Mouse (Mus musculus) neural tube, embryonic 15.5 days (tissue): Measurements from ENCODE around the gene Pigc. TPM values are rescaled to one million over a fixed set of nuclear protein-coding genes. Genes with fewer than 3 reads are reported as not detected.

ENCODE experiments used
- ATAC-seq: fragments of 200-750 bp; cut with Nextera tagmentation; 2 replicates; pipeline ENCODE4 v1.8.0; 2017; ENCODE audit warnings: mild to moderate bottlenecking, moderate TSS enrichment, moderate library complexity; ENCODE audit not compliant: low FRiP score
- H3K27ac ChIP-seq: fragments of 300-500 bp; sonication (generic); replicated peaks from 2 replicates; pipeline ENCODE4 v1.5.1; 2015; ENCODE audit warnings: mild to moderate bottlenecking, inconsistent platforms
- H3K27me3 ChIP-seq: fragments of 300-500 bp; sonication (generic); replicated peaks from 2 replicates; pipeline ENCODE4 v1.6.1; 2015; ENCODE audit warnings: inconsistent platforms
- H3K36me3 ChIP-seq: fragments of 300-500 bp; sonication (generic); 2 replicates; pipeline ENCODE4 v1.6.1; 2015; ENCODE audit warnings: inconsistent platforms
- H3K4me1 ChIP-seq: fragments of 300-500 bp; sonication (generic); 2 replicates; pipeline ENCODE4 v1.6.1; 2015; ENCODE audit warnings: inconsistent platforms
- H3K4me2 ChIP-seq: fragments of 300-500 bp; sonication (generic); 2 replicates; pipeline ENCODE4 v1.6.1; 2015; ENCODE audit warnings: inconsistent platforms, mild to moderate bottlenecking, moderate library complexity
- H3K4me3 ChIP-seq: fragments of 300-500 bp; sonication (generic); replicated peaks from 2 replicates; pipeline ENCODE4 v1.5.1; 2015; ENCODE audit warnings: mild to moderate bottlenecking, inconsistent platforms
- H3K9ac ChIP-seq: fragments of 300-500 bp; sonication (generic); replicated peaks from 2 replicates; pipeline ENCODE4 v1.6.1; 2015; ENCODE audit warnings: mild to moderate bottlenecking, inconsistent platforms
- H3K9me3 ChIP-seq: fragments of 300-500 bp; sonication (generic); replicated peaks from 2 replicates; pipeline ENCODE4 v1.6.1; 2016; ENCODE audit warnings: inconsistent platforms
- WGBS: fragments of 180-500 bp; shearing (Covaris S2); methylation state at CpG from one replicate; pipeline ENCODE4 v1.1.7; 2015; ENCODE audit warnings: mixed read lengths; 5-methylcytosine and 5-hydroxymethylcytosine counted together
- polyA plus RNA-seq: library from polyadenylated mRNA; unstranded; fragments of >200 nt; fragmentation: Nextera tagmentation; extraction: Ambion mirVana; gene quantifications from 2 replicates; pipeline ENCODE4 v1.2.1, GENCODE M21; 2015

Pigc gene
- polyA plus RNA-seq, 1 experiment from 2014 or later: 35.5 TPM

DNA sequence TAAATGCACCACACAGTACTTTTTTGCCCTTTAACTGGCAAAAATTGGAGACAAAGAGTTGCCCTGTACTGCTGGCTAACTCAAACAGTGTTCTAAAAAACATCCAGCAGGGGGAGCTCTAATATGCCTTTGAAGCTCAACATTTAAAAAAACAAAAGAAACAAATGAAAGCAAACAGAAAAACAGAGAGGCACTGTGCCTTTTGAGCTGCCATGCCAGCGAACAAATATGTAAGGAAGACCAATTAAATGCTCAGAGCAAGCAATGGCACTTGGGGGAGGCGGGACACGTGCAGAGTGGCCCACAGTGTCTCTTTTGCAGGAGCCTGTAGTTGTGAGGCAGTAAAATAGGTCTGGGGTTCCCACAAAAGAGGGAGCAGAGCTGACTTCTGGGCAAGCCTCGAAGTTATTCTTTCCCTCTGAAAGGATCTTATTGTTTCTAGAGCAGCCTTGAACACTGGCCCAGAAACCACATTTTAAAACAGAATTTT lies 30.9 kb downstream of the Pigc start:
- H3K36me3 ChIP-seq: no peaks in the 10 kb centered on the region; the same call in 1 of the 2 replicates
- H3K9me3 ChIP-seq: no peaks in the 10 kb centered on the region
- no peak overlapping the region for H3K9ac ChIP-seq
- H3K27me3 ChIP-seq: no peaks in the 10 kb centered on the region
- H3K27ac ChIP-seq: peak overlapping the region; percentile 73
- H3K4me3 ChIP-seq: no peak overlapping the region
- WGBS: 0% methylated on average over 4 of the region's 4 CpGs
- peak overlapping the region; percentile 35 for H3K4me2 ChIP-seq
- peaks cover 30% of the 10 kb centered on the region for H3K4me1 ChIP-seq
- peak; percentile 85 for ATAC-seq

DNA sequence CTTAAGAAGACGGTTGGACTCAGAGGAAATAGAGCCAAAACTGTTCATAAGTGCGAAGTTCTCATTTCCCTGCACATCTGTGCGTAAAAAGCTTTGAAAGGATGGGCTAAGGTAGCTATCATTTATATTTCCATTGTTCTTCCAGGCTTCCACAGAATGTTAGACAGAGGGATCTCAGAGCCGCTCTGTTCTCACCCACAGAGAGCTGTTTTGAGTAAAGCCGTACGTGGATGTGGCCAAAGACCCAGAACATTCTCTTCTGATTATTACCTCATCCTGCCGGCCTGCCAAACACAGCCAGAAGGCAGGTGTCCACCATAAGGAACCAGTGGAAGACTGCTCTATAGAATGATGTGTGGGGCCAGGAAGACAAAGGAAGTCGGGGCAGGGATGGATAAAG lies 32.3 kb downstream of the Pigc start:
- Histone ChIP-seq H3K9me3 (no peaks in the 10 kb centered on the region), H3K4me1 (peaks cover 35% of the 10 kb centered on the region), H3K4me3 (no peak overlapping the region), H3K27ac (no peak overlapping the region; the same call in 1 of the 2 replicates), H3K9ac (no peak overlapping the region), H3K27me3 (no peaks in the 10 kb centered on the region), H3K36me3 (no peaks in the 10 kb centered on the region), H3K4me2 (no peak overlapping the region)
- no peak for ATAC-seq
- WGBS: 57% methylated on average over 8 of the region's 8 CpGs

DNA sequence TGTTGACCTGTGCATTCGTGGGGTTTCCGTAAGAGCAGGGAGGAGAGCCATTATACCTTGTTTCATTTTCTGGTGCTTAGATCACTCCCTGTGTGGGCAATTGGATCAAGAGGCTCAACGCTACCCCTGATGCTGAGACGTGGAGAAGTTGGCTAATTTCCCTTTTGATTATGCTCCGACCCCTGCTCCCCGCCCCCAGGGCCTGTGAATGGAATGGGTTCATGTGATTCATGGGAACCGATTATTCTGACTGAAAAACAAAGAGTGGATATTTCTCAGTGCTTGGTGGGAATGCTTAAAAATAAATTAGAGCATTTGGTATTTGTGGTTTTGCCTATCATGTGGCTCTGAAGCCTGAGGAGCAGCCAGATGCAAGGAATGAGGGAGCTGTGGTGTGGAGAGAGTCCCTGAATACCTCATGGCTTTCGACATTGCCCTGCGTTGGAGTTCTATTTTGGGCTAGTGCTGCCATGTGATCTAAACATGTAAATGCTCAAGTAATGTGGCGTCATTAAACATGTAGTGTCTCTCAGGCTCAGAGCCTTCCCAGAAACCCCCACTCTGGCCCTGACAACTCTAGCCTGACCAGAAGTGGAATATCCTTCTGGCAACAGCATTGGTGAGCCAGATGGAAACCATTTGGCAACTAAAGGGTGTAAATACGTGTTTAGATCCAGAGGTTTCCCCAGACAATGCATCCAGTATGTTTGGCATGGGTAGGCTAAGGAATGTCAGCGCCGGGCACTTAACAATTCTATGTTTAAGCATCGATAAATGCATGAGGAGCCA lies 34.9 kb downstream of the Pigc start:
- ATAC-seq: no peak
- Histone ChIP-seq H3K27ac (peak overlapping the region; percentile 52; the same call in 1 of the 2 replicates), H3K4me1 (peaks cover 35% of the 10 kb centered on the region), H3K36me3 (no peaks in the 10 kb centered on the region), H3K9ac (no peak overlapping the region), H3K4me3 (no peak overlapping the region), H3K9me3 (no peaks in the 10 kb centered on the region), H3K4me2 (0 out of 2 replicates have a peak overlapping the region, but pooled peaks have one; percentile 15), H3K27me3 (no peaks in the 10 kb centered on the region)
- WGBS: 53% methylated on average over 14 of the region's 14 CpGs

DNA sequence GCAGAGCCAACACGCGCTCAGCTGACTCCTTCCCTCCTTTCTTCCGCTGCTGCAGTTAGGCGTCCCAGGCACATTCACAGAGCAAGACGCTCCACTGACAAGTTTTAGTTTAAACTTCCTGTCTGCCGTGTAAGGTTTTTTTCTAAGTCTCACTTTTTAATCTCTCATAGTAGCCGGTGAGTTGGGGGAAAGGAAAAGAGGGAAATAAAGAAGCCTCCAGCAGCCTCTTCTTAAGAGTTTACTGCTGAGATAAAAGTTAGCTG lies 35.5 kb downstream of the Pigc start:
- H3K27ac ChIP-seq: peak overlapping the region; percentile 52
- H3K9ac ChIP-seq: no peak overlapping the region

DNA sequence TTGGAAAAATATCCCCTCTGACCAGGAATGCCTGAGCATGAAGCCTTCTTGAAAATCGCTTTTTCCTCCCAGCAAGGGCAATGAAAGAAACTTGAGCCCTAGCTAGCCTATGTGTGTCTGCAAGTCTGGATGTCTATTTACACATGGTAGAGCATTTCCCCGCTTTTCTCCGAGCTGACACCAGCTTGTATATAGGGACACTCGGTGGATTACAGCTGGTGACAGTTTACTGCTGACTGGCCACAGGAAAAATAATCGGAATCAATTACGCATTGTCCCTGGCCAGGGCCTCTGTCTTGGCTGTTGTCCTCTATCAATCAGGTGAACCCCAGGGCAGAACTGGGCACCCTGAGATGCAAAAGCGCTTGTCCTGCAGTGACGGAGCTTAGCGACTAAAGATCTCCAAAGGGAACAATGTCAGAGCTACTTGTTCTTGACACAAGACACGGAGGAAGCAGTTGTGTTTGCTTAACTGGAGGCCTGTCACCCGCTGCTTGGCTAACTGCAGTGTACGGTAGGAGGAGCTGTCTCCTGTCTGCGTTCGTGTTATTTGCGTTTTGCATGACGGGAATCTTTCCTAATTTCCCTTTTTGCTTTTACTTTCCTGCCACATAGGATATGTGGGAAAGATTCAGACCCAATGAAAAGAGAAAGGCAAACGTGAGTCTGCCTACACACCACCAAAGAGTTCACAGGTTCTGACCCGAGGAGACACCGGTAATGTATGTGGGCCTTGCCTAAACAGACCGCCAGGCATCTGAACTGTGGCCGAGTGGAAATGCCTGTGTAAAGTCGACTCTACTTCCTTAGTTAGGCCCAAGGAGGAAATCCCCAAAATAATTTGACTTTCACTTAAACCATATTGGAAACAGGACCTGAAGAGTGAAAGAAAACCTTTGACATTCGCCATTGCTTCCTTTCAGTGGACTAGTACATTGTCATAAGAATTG lies 36.1 kb downstream of the Pigc start:
- H3K27ac ChIP-seq: peak overlapping the region; percentile 52

More for the DNA sequence above, 35.5 kb downstream of the Pigc start:
- no peaks in the 10 kb centered on the region for H3K9me3 ChIP-seq
- WGBS: 49% methylated on average over 7 of the region's 7 CpGs
- ATAC-seq: no peak
- no peaks in the 10 kb centered on the region for H3K27me3 ChIP-seq
- peaks cover 31% of the 10 kb centered on the region for H3K4me1 ChIP-seq
- no peak overlapping the region for H3K4me3 ChIP-seq
- H3K4me2 ChIP-seq: peak overlapping the region; percentile 15; the same call in 1 of the 2 replicates
- no peaks in the 10 kb centered on the region for H3K36me3 ChIP-seq

DNA sequence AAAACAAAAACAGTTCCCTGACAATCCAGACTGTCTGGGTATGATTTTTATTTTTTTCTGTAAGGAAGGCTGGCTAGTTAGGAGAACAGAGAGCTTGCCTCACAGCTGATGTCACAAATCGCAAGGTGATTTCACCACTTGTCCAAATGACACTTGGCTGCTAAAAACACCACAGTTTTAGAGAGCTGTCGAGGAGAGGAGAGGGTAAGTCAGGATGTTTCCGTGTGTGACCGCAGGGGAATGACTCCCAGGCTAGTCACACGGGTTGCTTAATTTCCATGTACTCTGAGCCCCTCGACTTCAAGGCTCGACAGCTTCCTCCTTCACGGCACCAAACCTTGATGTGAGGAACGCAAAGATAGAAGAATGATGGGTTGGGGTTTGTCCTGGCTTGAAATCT lies 37.1 kb downstream of the Pigc start:
- Histone ChIP-seq H3K4me1 (peaks cover 24% of the 10 kb centered on the region), H3K27me3 (no peaks in the 10 kb centered on the region), H3K4me3 (no peak overlapping the region), H3K9me3 (no peaks in the 10 kb centered on the region), H3K9ac (no peak overlapping the region), H3K36me3 (peaks cover 6% of the 10 kb centered on the region), H3K4me2 (no peak overlapping the region), H3K27ac (no peak overlapping the region)
- ATAC-seq: no peak
- 84% methylated on average over 9 of the region's 9 CpGs for WGBS

More for the DNA sequence above, 36.1 kb downstream of the Pigc start:
- Histone ChIP-seq H3K36me3 (no peaks in the 10 kb centered on the region), H3K9ac (no peak overlapping the region), H3K9me3 (no peaks in the 10 kb centered on the region), H3K4me3 (no peak overlapping the region), H3K27me3 (no peaks in the 10 kb centered on the region), H3K4me2 (peak overlapping the region; percentile 15; the same call in 1 of the 2 replicates), H3K4me1 (peaks cover 26% of the 10 kb centered on the region)
- WGBS: 44% methylated on average over 23 of the region's 23 CpGs
- no peak for ATAC-seq

DNA sequence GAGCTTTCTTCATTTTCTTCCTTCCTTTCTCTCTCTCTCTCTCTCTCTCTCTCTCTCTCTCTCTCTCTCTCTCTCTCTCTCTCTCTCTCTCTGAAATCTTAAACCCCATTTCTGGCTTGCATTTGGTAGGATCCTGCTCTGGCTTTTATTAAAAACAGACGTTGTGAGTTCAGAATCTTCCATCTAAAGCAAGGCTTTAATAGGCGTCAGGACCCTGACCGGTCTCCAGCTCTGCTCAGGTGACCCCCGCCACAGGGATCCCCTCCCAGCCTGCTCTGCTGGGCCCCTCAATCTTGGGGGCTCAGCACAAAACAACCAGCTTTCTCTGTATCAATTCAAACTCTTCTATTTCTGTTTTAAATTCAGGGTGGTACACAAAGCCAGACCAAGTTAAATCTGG lies 39.2 kb downstream of the Pigc start:
- ATAC-seq: no peak
- no peaks in the 10 kb centered on the region for H3K9me3 ChIP-seq
- no peak overlapping the region for H3K4me2 ChIP-seq
- no peak overlapping the region for H3K9ac ChIP-seq
- H3K27ac ChIP-seq: no peak overlapping the region
- peaks cover 20% of the 10 kb centered on the region for H3K4me1 ChIP-seq
- WGBS: 63% methylated on average over 4 of the region's 4 CpGs
- H3K4me3 ChIP-seq: no peak overlapping the region
- H3K27me3 ChIP-seq: no peaks in the 10 kb centered on the region
- H3K36me3 ChIP-seq: peaks cover 6% of the 10 kb centered on the region

DNA sequence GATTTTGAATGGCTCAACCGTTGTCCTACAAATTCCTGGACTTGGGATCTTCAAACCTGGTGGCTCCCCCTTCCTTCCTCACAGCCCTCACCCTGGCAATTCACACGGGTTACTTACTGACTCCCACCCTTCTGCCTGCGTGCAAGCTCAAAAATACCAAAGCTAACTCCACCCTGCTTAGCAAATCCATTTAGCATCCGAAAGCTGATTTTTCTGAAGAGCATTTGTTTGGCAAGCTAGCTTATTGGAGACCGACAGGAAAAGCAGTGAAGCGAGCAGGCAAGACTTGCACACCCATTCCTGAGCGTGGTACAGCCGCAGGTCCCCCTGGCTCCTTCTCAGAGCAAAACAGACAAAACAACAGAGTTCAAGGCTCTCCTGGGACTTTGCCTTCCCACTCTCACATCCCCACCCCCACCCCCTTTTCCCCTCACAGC lies 39.7 kb downstream of the Pigc start:
- 0 out of 2 replicates have a peak overlapping the region, but pooled peaks have one; percentile 20 for H3K27ac ChIP-seq
- peaks cover 18% of the 10 kb centered on the region for H3K4me1 ChIP-seq
- no peak overlapping the region for H3K9ac ChIP-seq
- no peak overlapping the region for H3K4me3 ChIP-seq
- no peaks in the 10 kb centered on the region for H3K27me3 ChIP-seq
- H3K4me2 ChIP-seq: no peak overlapping the region
- 59% methylated on average over 8 of the region's 8 CpGs for WGBS
- no peak for ATAC-seq
- no peaks in the 10 kb centered on the region for H3K9me3 ChIP-seq
- peaks cover 6% of the 10 kb centered on the region for H3K36me3 ChIP-seq

DNA sequence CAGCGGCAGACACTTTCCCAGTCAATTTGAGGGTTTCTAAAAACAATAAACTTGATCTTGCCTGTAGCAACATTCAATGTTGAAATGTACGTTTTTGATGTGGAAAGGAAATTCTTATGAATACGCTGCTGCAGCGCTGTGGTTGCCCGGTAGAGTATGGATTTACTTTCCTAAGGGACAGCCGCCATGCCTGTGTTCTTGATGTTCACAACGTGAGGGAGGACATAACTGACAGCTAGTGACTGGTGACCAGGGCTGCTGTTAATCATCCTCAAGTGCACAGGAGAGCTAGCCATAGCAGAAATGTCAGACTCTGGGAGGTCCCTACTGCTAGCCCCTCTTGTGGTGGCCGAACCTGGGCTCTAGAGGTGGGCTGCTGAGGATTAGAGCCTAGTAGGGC lies 40.1 kb downstream of the Pigc start:
- Histone ChIP-seq H3K4me1 (peaks cover 14% of the 10 kb centered on the region), H3K4me3 (no peak overlapping the region), H3K9me3 (no peaks in the 10 kb centered on the region), H3K36me3 (peaks cover 6% of the 10 kb centered on the region), H3K27ac (0 out of 2 replicates have a peak overlapping the region, but pooled peaks have one; percentile 20), H3K27me3 (no peaks in the 10 kb centered on the region), H3K9ac (no peak overlapping the region), H3K4me2 (no peak overlapping the region)
- ATAC-seq: no peak
- WGBS: 71% methylated on average over 8 of the region's 8 CpGs

DNA sequence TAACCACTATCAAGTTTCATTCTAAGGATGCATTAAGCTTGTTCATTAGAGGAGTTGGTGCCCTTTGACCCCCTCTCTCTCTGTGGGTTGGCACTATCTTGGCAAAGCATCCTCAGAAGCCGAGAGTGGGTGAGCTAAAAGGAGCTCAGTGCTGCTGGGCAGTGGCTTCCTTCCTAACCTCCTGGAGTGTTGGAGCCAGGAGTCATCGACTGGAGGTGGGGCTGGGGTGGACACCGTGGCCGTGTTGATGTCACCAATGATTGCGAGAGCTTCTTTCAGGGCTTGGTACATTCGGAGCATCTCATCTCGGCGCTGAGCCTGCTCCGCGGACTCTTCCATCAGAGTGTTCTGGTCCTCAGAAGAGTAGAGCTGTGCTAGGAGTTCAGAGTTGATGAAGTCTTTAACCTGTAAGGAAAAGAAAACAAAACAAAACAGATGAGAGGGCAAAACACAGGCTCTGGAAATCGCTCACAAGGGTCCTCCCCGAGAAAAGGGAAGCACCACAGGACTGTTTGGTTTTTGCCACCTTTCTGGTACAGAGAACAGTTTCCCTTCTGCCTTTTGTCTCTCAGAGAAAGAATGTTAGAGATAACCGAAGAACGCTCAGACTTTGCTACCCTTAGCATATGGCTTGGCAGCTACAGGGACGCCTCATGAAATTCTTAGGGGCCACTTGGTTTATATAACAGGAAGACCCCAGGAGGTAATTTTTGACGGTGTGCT lies 42.7 kb downstream of the Pigc start:
- no peak for ATAC-seq
- no peak overlapping the region for H3K4me3 ChIP-seq
- no peaks in the 10 kb centered on the region for H3K27me3 ChIP-seq
- no peak overlapping the region for H3K4me2 ChIP-seq
- H3K9ac ChIP-seq: no peak overlapping the region
- WGBS: 87% methylated on average over 16 of the region's 16 CpGs
- H3K36me3 ChIP-seq: peaks cover 6% of the 10 kb centered on the region
- H3K27ac ChIP-seq: no peak overlapping the region
- H3K4me1 ChIP-seq: no peaks in the 10 kb centered on the region
- H3K9me3 ChIP-seq: no peaks in the 10 kb centered on the region

DNA sequence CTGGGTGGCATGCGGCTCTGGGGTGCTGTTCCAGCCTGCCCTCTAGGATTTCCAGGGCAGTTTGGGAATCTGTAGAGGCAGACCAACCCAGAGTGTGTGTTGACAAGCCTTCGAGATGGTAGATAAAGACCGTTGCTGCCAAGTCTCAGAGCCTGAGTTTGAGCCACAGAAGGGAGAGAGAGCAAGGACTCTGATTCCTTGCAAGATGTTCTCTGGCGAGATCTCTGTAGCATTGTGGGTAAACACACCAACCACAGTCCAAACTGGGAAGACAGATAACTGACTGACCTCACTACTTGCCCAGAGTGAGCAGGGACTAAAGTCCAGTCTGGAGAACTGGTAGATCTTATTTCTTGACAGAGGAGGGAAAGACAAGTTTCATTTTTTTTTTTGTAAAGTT lies 44.6 kb downstream of the Pigc start:
- 93% methylated on average over 4 of the region's 4 CpGs for WGBS
- Histone ChIP-seq H3K9ac (no peak overlapping the region), H3K27me3 (no peaks in the 10 kb centered on the region), H3K4me3 (no peak overlapping the region), H3K9me3 (no peaks in the 10 kb centered on the region), H3K27ac (no peak overlapping the region), H3K4me1 (no peaks in the 10 kb centered on the region), H3K36me3 (peaks cover 6% of the 10 kb centered on the region), H3K4me2 (no peak overlapping the region)
- no peak for ATAC-seq
